Mouse (Mus musculus) lung, postnatal 0 days (tissue): ENCODE data around the gene Bhlha15.

ENCODE experiments used
- CTCF ChIP-seq: IDR thresholded peaks from 2 replicates; pipeline ENCODE4 v1.5.1; 2016; ENCODE audit warnings: antibody characterized with exemption, mild to moderate bottlenecking
- EP300 ChIP-seq: IDR thresholded peaks from 2 replicates; pipeline ENCODE4 v1.6.1; 2016; ENCODE audit warnings: antibody characterized with exemption, mild to moderate bottlenecking, control low read depth

DNA sequence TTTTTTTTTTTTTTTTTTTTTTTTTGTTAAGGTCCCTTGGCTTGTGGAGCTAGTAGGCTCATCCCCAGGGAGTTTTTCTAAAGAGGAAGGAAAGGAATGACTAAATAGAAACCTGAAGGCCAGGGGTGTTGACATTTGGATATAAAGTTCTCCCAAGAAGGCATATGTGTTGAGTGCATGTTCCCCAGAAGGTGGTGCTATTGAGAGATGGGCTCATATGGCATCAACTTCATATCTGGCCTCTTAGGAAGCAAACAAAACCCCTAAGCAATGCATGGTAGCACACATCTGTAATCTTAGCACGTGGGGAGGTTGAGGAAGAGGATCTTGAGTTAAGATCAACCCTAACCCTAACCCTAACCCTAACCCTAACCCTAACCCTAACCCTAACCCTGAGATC lies 41.3 kb downstream of the Bhlha15 start:
- TF ChIP-seq CTCF, result peak; percentile 72
- TF ChIP-seq EP300, result no peak
